Mouse (Mus musculus): Measurements from ENCODE around the gene Scarb1.

- TF ChIP-seq POLR2A (IDR thresholded peaks at IDR 0.05; ENCODE audit: insufficient read depth, low read length), result no peak
- no peak for TF ChIP-seq CTCF (IDR thresholded peaks at IDR 0.05; ENCODE audit: low read depth, low read length)
- no peak for TF ChIP-seq EP300 (IDR thresholded peaks at IDR 0.05; ENCODE audit: insufficient read depth, low read depth, low read length)
Measured at GRCm38 (mm10) chr5:125274182-125274581, 66.7 kb downstream of the Scarb1 start.
